Mouse (Mus musculus): ENCODE results near the gene Zfp710.
"Not testable (repeated sequence)": the region's sequence is repeated elsewhere in the genome, so short reads cannot be mapped to it uniquely, and the experiment has no call there.

Gene Zfp710

GRCm38 (mm10) chr7:80024521-80025390, at the start of gene Zfp710:
Zfp710 (plus strand) TSS chr7:80024814.
- DNase-seq (ENCODE audit: low read depth) = peak; percentile 41

GRCm38 (mm10) chr7:79975316-79975715, 49.3 kb upstream of the Zfp710 start:
- DNase-seq (ENCODE audit: low read depth) = no peak

GRCm38 (mm10) chr7:79986717-79987116, 37.9 kb upstream of the Zfp710 start:
- no peak for DNase-seq (ENCODE audit: low read depth)

GRCm38 (mm10) chr7:79987745-79988144, 36.9 kb upstream of the Zfp710 start:
- DNase-seq (ENCODE audit: low read depth) = no peak

- not testable (repeated sequence) for DNase-seq (ENCODE audit: low read depth)
Measured at GRCm38 (mm10) chr7:79988466-79988865, 36.1 kb upstream of the Zfp710 start.

- no peak for DNase-seq (ENCODE audit: low read depth)
Measured at GRCm38 (mm10) chr7:79994476-79994875, 30.1 kb upstream of the Zfp710 start.

GRCm38 (mm10) chr7:79997761-79998160, 26.9 kb upstream of the Zfp710 start:
- no peak for DNase-seq (ENCODE audit: low read depth)

- no peak for DNase-seq (ENCODE audit: low read depth)
Measured at GRCm38 (mm10) chr7:80002353-80003055, 22.1 kb upstream of the Zfp710 start.

GRCm38 (mm10) chr7:80004776-80005554, 19.6 kb upstream of the Zfp710 start:
- DNase-seq (ENCODE audit: low read depth) = no peak

GRCm38 (mm10) chr7:80010680-80011079, 13.9 kb upstream of the Zfp710 start:
- DNase-seq (ENCODE audit: low read depth) = no peak

- peak; percentile 72 for DNase-seq (ENCODE audit: low read depth)
Measured at GRCm38 (mm10) chr7:80011470-80011869, 13.1 kb upstream of the Zfp710 start.

- DNase-seq (ENCODE audit: low read depth) = no peak
Measured at GRCm38 (mm10) chr7:80013884-80014550, 10.6 kb upstream of the Zfp710 start.

- no peak for DNase-seq (ENCODE audit: low read depth)
Measured at GRCm38 (mm10) chr7:80014826-80015755, 9.5 kb upstream of the Zfp710 start.

- no peak for DNase-seq (ENCODE audit: low read depth)
Measured at GRCm38 (mm10) chr7:80018506-80019452, 5.8 kb upstream of the Zfp710 start.

- DNase-seq (ENCODE audit: low read depth) = peak; percentile 77
Measured at GRCm38 (mm10) chr7:80023621-80024435, 786 bp upstream of the Zfp710 start.

- no peak for DNase-seq (ENCODE audit: low read depth)
Measured at GRCm38 (mm10) chr7:80025391-80026117, 940 bp downstream of the Zfp710 start.

- DNase-seq (ENCODE audit: low read depth) = peak; percentile 74
Measured at GRCm38 (mm10) chr7:80026118-80026989, 1.7 kb downstream of the Zfp710 start.
